Mouse (Mus musculus): ENCODE measurements around the gene Bub3. TPM values are rescaled to one million over a fixed set of nuclear protein-coding genes. Genes with fewer than 3 reads are reported as not detected.
A peak's percentile ranks its signal among the peaks of the same experiment; 100 is the strongest.

The Bub3 gene
- polyA plus RNA-seq, 1 experiment from 2014 or later, result 72.3 TPM

DNA sequence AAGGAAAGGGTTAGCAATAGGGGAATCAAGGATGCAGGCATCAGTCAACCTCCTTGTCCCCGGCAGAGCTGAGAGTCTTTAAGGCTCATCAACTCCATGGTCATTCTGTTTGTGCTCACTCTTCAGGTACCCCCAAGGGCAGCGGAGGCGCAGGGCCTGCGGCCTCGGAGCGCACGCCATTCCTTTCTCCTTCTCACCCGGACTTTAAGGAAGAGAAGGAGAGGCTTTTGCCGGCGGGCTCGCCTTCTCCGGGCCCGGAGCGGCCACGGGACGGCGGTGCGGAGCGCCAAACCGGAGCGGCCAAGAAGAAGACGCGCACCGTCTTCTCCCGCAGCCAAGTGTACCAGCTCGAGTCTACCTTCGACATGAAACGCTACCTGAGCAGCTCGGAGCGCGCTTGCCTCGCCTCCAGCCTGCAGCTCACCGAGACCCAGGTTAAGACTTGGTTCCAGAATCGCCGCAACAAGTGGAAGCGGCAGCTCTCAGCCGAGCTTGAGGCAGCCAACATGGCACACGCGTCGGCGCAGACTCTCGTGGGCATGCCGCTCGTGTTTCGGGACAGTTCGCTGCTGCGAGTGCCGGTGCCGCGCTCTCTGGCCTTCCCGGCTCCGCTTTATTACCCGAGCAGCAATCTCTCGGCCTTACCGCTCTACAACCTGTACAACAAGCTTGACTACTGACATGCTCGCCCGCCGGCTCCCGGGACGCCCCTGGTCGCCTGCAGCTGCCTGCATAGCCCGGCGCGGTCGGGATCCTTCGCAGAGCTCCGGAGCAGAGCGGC, 4.5 kb upstream of the Bub3 start:
- H3K4me1 ChIP-seq (replicated peaks; ENCODE audit: control insufficient read depth, insufficient read depth, low read length), result 0 out of 2 replicates have a peak, but pooled peaks cover 4% of the 10 kb centered on the region
- H3K36me3 ChIP-seq (ENCODE audit: control insufficient read depth, insufficient read depth), result no peaks in the 10 kb centered on the region
- H3K4me3 ChIP-seq (ENCODE audit: low read depth, low read length), result peak overlapping the region; percentile 34
- no peaks in the 10 kb centered on the region for H3K9me3 ChIP-seq (ENCODE audit: control insufficient read depth)
- H3K9ac ChIP-seq (ENCODE audit: low read depth, low read length), result no peak overlapping the region
- no peak for ATAC-seq
- peak overlapping the region; percentile 45 for H3K4me2 ChIP-seq (replicated peaks; ENCODE audit: low read depth)
- peaks cover 90% of the 10 kb centered on the region for H3K27me3 ChIP-seq (replicated peaks; ENCODE audit: control insufficient read depth, insufficient read depth, low read length)
- TF ChIP-seq CTCF (IDR thresholded peaks at IDR 0.05; ENCODE audit: low read depth), result peak; percentile 40; the same call in 1 of the 2 replicates
- H3K27ac ChIP-seq (ENCODE audit: low read depth, low read length), result no peak overlapping the region
- WGBS, result under 1% methylated on average over 68 of the region's 68 CpGs

DNA sequence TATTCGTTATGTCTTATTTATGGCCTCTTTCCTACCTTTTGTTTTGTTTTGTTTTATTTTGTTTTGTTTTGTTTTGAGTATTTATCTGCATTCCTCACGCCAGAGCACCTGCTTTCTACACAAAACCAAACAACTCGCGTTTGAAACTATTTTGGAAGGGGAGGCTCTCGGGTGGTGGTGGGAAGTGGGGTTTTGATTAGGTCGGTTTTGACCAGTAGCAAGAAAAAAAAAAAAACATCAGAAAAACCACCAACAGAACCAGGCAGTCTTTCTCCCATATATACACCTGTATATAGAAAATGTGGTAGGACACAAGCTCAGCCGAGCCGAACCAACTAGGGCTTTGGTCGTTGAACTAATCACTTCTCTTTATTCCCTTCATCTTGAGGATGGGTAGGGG, 3.9 kb upstream of the Bub3 start:
- no peak overlapping the region for H3K27ac ChIP-seq (ENCODE audit: low read depth, low read length)
- H3K36me3 ChIP-seq (ENCODE audit: control insufficient read depth, insufficient read depth), result no peaks in the 10 kb centered on the region
- 2% methylated on average over 9 of the region's 9 CpGs for WGBS
- peaks cover 84% of the 10 kb centered on the region for H3K27me3 ChIP-seq (replicated peaks; ENCODE audit: control insufficient read depth, insufficient read depth, low read length)
- no peaks in the 10 kb centered on the region for H3K9me3 ChIP-seq (ENCODE audit: control insufficient read depth)
- H3K9ac ChIP-seq (ENCODE audit: low read depth, low read length), result no peak overlapping the region
- H3K4me3 ChIP-seq (ENCODE audit: low read depth, low read length), result peak overlapping the region; percentile 34
- H3K4me2 ChIP-seq (replicated peaks; ENCODE audit: low read depth), result peak overlapping the region; percentile 45; the same call in 1 of the 2 replicates
- ATAC-seq, result no peak
- 0 out of 2 replicates have a peak, but pooled peaks cover 4% of the 10 kb centered on the region for H3K4me1 ChIP-seq (replicated peaks; ENCODE audit: control insufficient read depth, insufficient read depth, low read length)
- no peak for TF ChIP-seq CTCF (IDR thresholded peaks at IDR 0.05; ENCODE audit: low read depth)

GRCm38 (mm10) chr7:131556541-131557271, 3.3 kb upstream of the Bub3 start:
- Histone ChIP-seq H3K27ac (ENCODE audit: low read depth, low read length) (no peak overlapping the region), H3K4me2 (replicated peaks; ENCODE audit: low read depth) (peak overlapping the region; percentile 46), H3K36me3 (ENCODE audit: control insufficient read depth, insufficient read depth) (no peaks in the 10 kb centered on the region), H3K27me3 (replicated peaks; ENCODE audit: control insufficient read depth, insufficient read depth, low read length) (peaks cover 78% of the 10 kb centered on the region), H3K4me1 (replicated peaks; ENCODE audit: control insufficient read depth, insufficient read depth, low read length) (0 out of 2 replicates have a peak, but pooled peaks cover 4% of the 10 kb centered on the region), H3K9ac (ENCODE audit: low read depth, low read length) (no peak overlapping the region), H3K4me3 (ENCODE audit: low read depth, low read length) (peak overlapping the region; percentile 17), H3K9me3 (ENCODE audit: control insufficient read depth) (no peaks in the 10 kb centered on the region)
- 1% methylated on average over 37 of the region's 37 CpGs for whole genome bisulfite sequencing
- no peak for TF ChIP-seq CTCF (IDR thresholded peaks at IDR 0.05; ENCODE audit: low read depth)
- ATAC-seq, result no peak

- Histone ChIP-seq H3K9ac (ENCODE audit: low read depth, low read length) (no peak overlapping the region), H3K36me3 (ENCODE audit: control insufficient read depth, insufficient read depth) (peaks cover 6% of the 10 kb centered on the region), H3K9me3 (ENCODE audit: control insufficient read depth) (no peaks in the 10 kb centered on the region), H3K4me2 (replicated peaks; ENCODE audit: low read depth) (no peak overlapping the region), H3K4me3 (ENCODE audit: low read depth, low read length) (no peak overlapping the region), H3K27me3 (replicated peaks; ENCODE audit: control insufficient read depth, insufficient read depth, low read length) (peaks cover 67% of the 10 kb centered on the region), H3K4me1 (replicated peaks; ENCODE audit: control insufficient read depth, insufficient read depth, low read length) (0 out of 2 replicates have a peak, but pooled peaks cover 4% of the 10 kb centered on the region), H3K27ac (ENCODE audit: low read depth, low read length) (no peak overlapping the region)
- ATAC-seq, result no peak
- no peak for TF ChIP-seq CTCF (IDR thresholded peaks at IDR 0.05; ENCODE audit: low read depth)
- WGBS, result 41% methylated on average over 2 of the region's 2 CpGs
These were observed 2.3 kb upstream of the Bub3 start for GRCm38 (mm10) chr7:131557751-131558150.

DNA sequence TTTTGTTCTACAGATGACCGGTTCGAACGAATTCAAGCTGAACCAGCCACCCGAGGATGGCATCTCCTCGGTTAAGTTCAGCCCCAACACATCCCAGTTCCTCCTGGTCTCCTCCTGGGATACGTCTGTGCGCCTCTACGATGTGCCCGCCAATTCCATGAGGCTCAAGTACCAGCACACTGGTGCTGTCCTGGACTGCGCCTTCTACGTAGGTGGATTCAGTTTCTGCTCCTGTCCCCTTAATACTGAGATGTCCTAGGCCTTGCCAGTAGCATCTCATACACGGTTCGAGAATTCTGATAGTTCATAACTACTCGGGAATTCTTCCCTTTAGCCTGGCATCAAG, 648 bp downstream of the Bub3 start:
- peak overlapping the region; percentile 82 for H3K4me2 ChIP-seq (replicated peaks; ENCODE audit: low read depth)
- ATAC-seq, result peak; percentile 34
- under 1% methylated on average over 14 of the region's 14 CpGs for WGBS
- H3K27me3 ChIP-seq (replicated peaks; ENCODE audit: control insufficient read depth, insufficient read depth, low read length), result peaks cover 38% of the 10 kb centered on the region
- TF ChIP-seq CTCF (IDR thresholded peaks at IDR 0.05; ENCODE audit: low read depth), result no peak
- peak overlapping the region; percentile 71 for H3K4me3 ChIP-seq (ENCODE audit: low read depth, low read length)
- H3K4me1 ChIP-seq (replicated peaks; ENCODE audit: control insufficient read depth, insufficient read depth, low read length), result 0 out of 2 replicates have a peak, but pooled peaks cover 4% of the 10 kb centered on the region
- H3K36me3 ChIP-seq (ENCODE audit: control insufficient read depth, insufficient read depth), result peaks cover 24% of the 10 kb centered on the region
- H3K9me3 ChIP-seq (ENCODE audit: control insufficient read depth), result no peaks in the 10 kb centered on the region
- peak overlapping the region; percentile 61 for H3K9ac ChIP-seq (ENCODE audit: low read depth, low read length)
- peak overlapping the region; percentile 65 for H3K27ac ChIP-seq (ENCODE audit: low read depth, low read length)

- Histone ChIP-seq H3K4me1 (replicated peaks; ENCODE audit: control insufficient read depth, insufficient read depth, low read length) (no peaks in the 10 kb centered on the region), H3K9ac (ENCODE audit: low read depth, low read length) (no peak overlapping the region), H3K4me3 (ENCODE audit: low read depth, low read length) (no peak overlapping the region), H3K9me3 (ENCODE audit: control insufficient read depth) (no peaks in the 10 kb centered on the region), H3K27ac (ENCODE audit: low read depth, low read length) (no peak overlapping the region), H3K27me3 (replicated peaks; ENCODE audit: control insufficient read depth, insufficient read depth, low read length) (no peaks in the 10 kb centered on the region), H3K36me3 (ENCODE audit: control insufficient read depth, insufficient read depth) (peaks cover 22% of the 10 kb centered on the region), H3K4me2 (replicated peaks; ENCODE audit: low read depth) (no peak overlapping the region)
- WGBS, result 78% methylated on average over 6 of the region's 6 CpGs
- no peak for TF ChIP-seq CTCF (IDR thresholded peaks at IDR 0.05; ENCODE audit: low read depth)
- ATAC-seq, result no peak
These were observed 15.2 kb downstream of the Bub3 start for GRCm38 (mm10) chr7:131575246-131575645.
